Mouse (Mus musculus) urinary bladder, postnatal 36 days (tissue): ENCODE data around the gene Plekha8.

Source experiments
- DNase-seq, 2 experiments: peaks; one replicate each; pipeline ENCODE4 v3.0.0; 2022; ENCODE audit warnings: low spot score in 2 of 2, mixed read lengths in 1 of 2

Gene Plekha8

GRCm38 (mm10) chr6:54586911-54587310 lies 8.0 kb upstream of the Plekha8 start:
- no peak for DNase-seq

GRCm38 (mm10) chr6:54587683-54588082 lies 7.2 kb upstream of the Plekha8 start:
- no peak for DNase-seq

- DNase-seq = no peak
Observed at GRCm38 (mm10) chr6:54588212-54588611, 6.7 kb upstream of the Plekha8 start.

- DNase-seq = no peak
Observed at GRCm38 (mm10) chr6:54590691-54591090, 4.2 kb upstream of the Plekha8 start.

GRCm38 (mm10) chr6:54591778-54592177 lies 3.1 kb upstream of the Plekha8 start:
- DNase-seq = no peak

GRCm38 (mm10) chr6:54592938-54593535 lies 1.9 kb upstream of the Plekha8 start:
- DNase-seq = peak; percentile 88 to 93

- no peak for DNase-seq
Observed at GRCm38 (mm10) chr6:54593766-54594468, 994 bp upstream of the Plekha8 start.

GRCm38 (mm10) chr6:54595330-54595878 lies 493 bp downstream of the Plekha8 start:
- no peak for DNase-seq

- no peak for DNase-seq
Observed at GRCm38 (mm10) chr6:54597208-54597607, 2.3 kb downstream of the Plekha8 start, which contains the start of gene Fkbp14. TSS of gene Fkbp14 (minus strand) at chr6:54597308.

GRCm38 (mm10) chr6:54597711-54598110 lies 2.8 kb downstream of the Plekha8 start:
- no peak for DNase-seq

- no peak for DNase-seq
Observed at GRCm38 (mm10) chr6:54600681-54601347, 5.9 kb downstream of the Plekha8 start.

GRCm38 (mm10) chr6:54602891-54603290 lies 8.0 kb downstream of the Plekha8 start:
- DNase-seq = no peak

GRCm38 (mm10) chr6:54604001-54604715 lies 9.2 kb downstream of the Plekha8 start:
- peak in 1 of 2 experiments; percentile 55 for DNase-seq

GRCm38 (mm10) chr6:54606241-54606640 lies 11.3 kb downstream of the Plekha8 start:
- peak in 1 of 2 experiments; percentile 36 for DNase-seq

- DNase-seq = no peak
Observed at GRCm38 (mm10) chr6:54617363-54617762, 22.5 kb downstream of the Plekha8 start.

GRCm38 (mm10) chr6:54619530-54619929 lies 24.6 kb downstream of the Plekha8 start:
- no peak for DNase-seq

GRCm38 (mm10) chr6:54620357-54620756 lies 25.4 kb downstream of the Plekha8 start:
- no peak for DNase-seq

GRCm38 (mm10) chr6:54628381-54628780 lies 33.5 kb downstream of the Plekha8 start:
- no peak for DNase-seq

- peak; percentile 8 to 21 for DNase-seq
Observed at GRCm38 (mm10) chr6:54629734-54630133, 34.8 kb downstream of the Plekha8 start.

- DNase-seq = no peak
Observed at GRCm38 (mm10) chr6:54631462-54631861, 36.6 kb downstream of the Plekha8 start.

GRCm38 (mm10) chr6:54639877-54640276 lies 45.0 kb downstream of the Plekha8 start:
- no peak for DNase-seq

- no peak for DNase-seq
Observed at GRCm38 (mm10) chr6:54641953-54642352, 47.0 kb downstream of the Plekha8 start.
